In genomic region chr9:121371946-121372646, GRCm38 (mm10) we compare ENCODE assay signal across 8 mouse cellular contexts.
A peak's percentile ranks its signal among the peaks of the same experiment; 100 is the strongest.
DNase-seq lines count a peak whose midpoint lies in the region; ATAC-seq and TF ChIP-seq lines count a peak whose summit lies in the region.

No protein-coding gene starts in this region.

- H3K27ac ChIP-seq in lung, embryonic 14.5 days (ENCODE audit: low read depth): peak overlapping the region; percentile 82
- H3K27ac ChIP-seq in hindbrain, embryonic 10.5 days: peak overlapping the region; percentile 92
- peak overlapping the region; percentile 93 for H3K27ac ChIP-seq in midbrain, embryonic 10.5 days (replicated peaks)

- H3K4me3 ChIP-seq in lung, embryonic 14.5 days (ENCODE audit: low read depth, low read length): peak overlapping the region; percentile 20; the same call in 1 of the 2 replicates
- peak overlapping the region; percentile 47 for H3K4me3 ChIP-seq in hindbrain, embryonic 10.5 days
- peak overlapping the region; percentile 45 for H3K4me3 ChIP-seq in midbrain, embryonic 10.5 days

- H3K9ac ChIP-seq in lung, embryonic 14.5 days: peak overlapping the region; percentile 5; the same call in 1 of the 2 replicates

- no peaks in the 10 kb centered on the region for H3K36me3 ChIP-seq in lung, embryonic 14.5 days (ENCODE audit: insufficient read depth)
- H3K36me3 ChIP-seq in hindbrain, embryonic 10.5 days: peaks cover 14% of the 10 kb centered on the region
- H3K36me3 ChIP-seq in midbrain, embryonic 10.5 days: peaks cover 12% of the 10 kb centered on the region

- WGBS in lung, embryonic 14.5 days: 6% methylated on average over 11 of the region's 13 CpGs
- WGBS in hindbrain, embryonic 10.5 days: 3% methylated on average over 11 of the region's 13 CpGs
- 3% methylated on average over 11 of the region's 13 CpGs for WGBS in midbrain, embryonic 10.5 days

- peak; percentile 77 for ATAC-seq in lung, embryonic 14.5 days (ENCODE audit: insufficient read depth)
- peak; percentile 17 for ATAC-seq in common myeloid progenitor, adult 5-6 weeks (replicated peaks; ENCODE audit: low read depth, poor library complexity, severe bottlenecking)

- H3K4me2 ChIP-seq in lung, embryonic 14.5 days: peak overlapping the region; percentile 56

- no peaks in the 10 kb centered on the region for H3K9me3 ChIP-seq in lung, embryonic 14.5 days (ENCODE audit: low read depth, low read length)
- no peaks in the 10 kb centered on the region for H3K9me3 ChIP-seq in hindbrain, embryonic 10.5 days
- no peaks in the 10 kb centered on the region for H3K9me3 ChIP-seq in midbrain, embryonic 10.5 days (replicated peaks)

- no peaks in the 10 kb centered on the region for H3K27me3 ChIP-seq in lung, embryonic 14.5 days (ENCODE audit: insufficient read depth, low read length)
- H3K27me3 ChIP-seq in hindbrain, embryonic 10.5 days (ENCODE audit: insufficient read depth, poor library complexity, severe bottlenecking): no peaks in the 10 kb centered on the region
- H3K27me3 ChIP-seq in midbrain, embryonic 10.5 days (ENCODE audit: low read depth, poor library complexity, severe bottlenecking): no peaks in the 10 kb centered on the region

- TF ChIP-seq CTCF in lung, embryonic 14.5 days (IDR thresholded peaks at IDR 0.05; ENCODE audit: low read depth): no peak

- H3K4me1 ChIP-seq in lung, embryonic 14.5 days (ENCODE audit: insufficient read depth): peaks cover 18% of the 10 kb centered on the region
- H3K4me1 ChIP-seq in hindbrain, embryonic 10.5 days (replicated peaks): peaks cover 50% of the 10 kb centered on the region
- H3K4me1 ChIP-seq in midbrain, embryonic 10.5 days: peaks cover 61% of the 10 kb centered on the region

- no peak for DNase-seq in lung, embryonic 14.5 days
- DNase-seq in lung, postnatal 25 days (ENCODE audit: low spot score): no peak
- peak; percentile 43 for DNase-seq in hindbrain, embryonic 10.5 days (ENCODE audit: low spot score)
- no peak for DNase-seq in midbrain, embryonic 10.5 days (ENCODE audit: low spot score)
- no peak for DNase-seq in adrenal gland, adult (ENCODE audit: inconsistent age in 2 of 2, low spot score in 1 of 2)
- no peak for DNase-seq in urinary bladder, postnatal 10 days (ENCODE audit: low spot score)
- DNase-seq in lung, postnatal 36 days: no peak
